Mouse (Mus musculus) heart, embryonic 16.5 days (tissue): ENCODE results near the gene Fam168a. TPM values are rescaled to one million over a fixed set of nuclear protein-coding genes. Genes with fewer than 3 reads are reported as not detected.

Experiments used
- ATAC-seq: fragments of 200-750 bp; cut with Nextera tagmentation; replicated peaks from 2 replicates; pipeline ENCODE4 v1.8.0; 2017; ENCODE audit warnings: moderate number of reproducible peaks; ENCODE audit not compliant: insufficient read depth, low FRiP score; ENCODE audit errors: extremely low read depth
- H3K27ac ChIP-seq: fragments of 300-500 bp; sonication (generic); 2 replicates; pipeline ENCODE4 v1.5.1; 2014; ENCODE audit warnings: mild to moderate bottlenecking, low read length, control low read depth, moderate library complexity
- H3K27me3 ChIP-seq: fragments of 300-500 bp; sonication (generic); 2 replicates; pipeline ENCODE4 v1.6.1; 2014; ENCODE audit warnings: low read length, mixed read lengths; ENCODE audit not compliant: control insufficient read depth, insufficient read depth
- H3K36me3 ChIP-seq: fragments of 300-500 bp; sonication (generic); 2 replicates; pipeline ENCODE4 v1.6.1; 2014; ENCODE audit not compliant: control insufficient read depth, insufficient read depth
- H3K4me1 ChIP-seq: fragments of 300-500 bp; sonication (generic); 2 replicates; pipeline ENCODE4 v1.6.1; 2014; ENCODE audit warnings: low read length, mixed read lengths; ENCODE audit not compliant: control insufficient read depth, insufficient read depth
- H3K4me2 ChIP-seq: fragments of 300-500 bp; sonication (generic); 2 replicates; pipeline ENCODE4 v1.6.1; 2014; ENCODE audit warnings: low read depth, mild to moderate bottlenecking, control low read depth, low read length
- H3K4me3 ChIP-seq: fragments of 300-500 bp; sonication (generic); 2 replicates; pipeline ENCODE4 v1.5.1; 2014; ENCODE audit warnings: mild to moderate bottlenecking, control low read depth, low read length
- H3K9ac ChIP-seq: fragments of 300-500 bp; sonication (generic); 2 replicates; pipeline ENCODE4 v1.6.1; 2014; ENCODE audit warnings: low read length, control low read depth
- H3K9me3 ChIP-seq: fragments of 300-500 bp; sonication (generic); replicated peaks from 2 replicates; pipeline ENCODE4 v1.6.1; 2016; ENCODE audit warnings: low read length; ENCODE audit not compliant: control insufficient read depth
- WGBS: fragments of 180-500 bp; shearing (Covaris S2); extraction: QIAGEN DNeasy Blood & Tissue Kit; methylation state at CpG from one replicate; pipeline ENCODE4 v1.1.7; 2014; 5-methylcytosine and 5-hydroxymethylcytosine counted together
- polyA plus RNA-seq: library from polyadenylated mRNA; unstranded; fragments of >200 nt; fragmentation: Nextera tagmentation; extraction: Ambion mirVana; gene quantifications from 2 replicates; pipeline ENCODE4 v1.2.1, GENCODE M21; 2015

Gene Fam168a
- polyA plus RNA-seq, 1 experiment from 2014 or later: 25.6 TPM

DNA sequence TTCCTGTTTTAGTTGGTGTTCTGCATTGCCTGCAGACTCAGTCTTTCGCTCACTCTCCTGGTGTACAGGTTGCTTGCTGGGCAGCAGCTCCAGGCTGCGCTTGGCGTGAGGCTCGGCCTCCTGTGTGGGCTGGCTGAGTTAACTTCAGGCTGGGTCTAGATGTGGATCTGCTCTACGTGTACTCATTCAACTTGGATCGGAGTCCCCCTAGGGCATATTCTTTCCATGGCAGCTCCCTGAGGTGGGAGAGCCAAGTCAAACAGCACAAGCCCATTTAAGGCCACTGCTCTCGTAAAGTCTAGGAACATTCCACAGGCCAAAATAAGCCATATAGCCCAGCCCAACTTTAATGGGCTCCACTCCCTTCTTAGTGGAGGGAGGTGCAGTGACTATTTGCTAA lies 18.0 kb upstream of the Fam168a start:
- Histone ChIP-seq H3K9me3 (no peaks in the 10 kb centered on the region), H3K4me1 (no peaks in the 10 kb centered on the region), H3K36me3 (no peaks in the 10 kb centered on the region), H3K4me3 (no peak overlapping the region), H3K9ac (no peak overlapping the region), H3K4me2 (no peak overlapping the region), H3K27me3 (no peaks in the 10 kb centered on the region), H3K27ac (no peak overlapping the region)
- no peak for ATAC-seq
- WGBS: 76% methylated on average over 7 of the region's 7 CpGs

DNA sequence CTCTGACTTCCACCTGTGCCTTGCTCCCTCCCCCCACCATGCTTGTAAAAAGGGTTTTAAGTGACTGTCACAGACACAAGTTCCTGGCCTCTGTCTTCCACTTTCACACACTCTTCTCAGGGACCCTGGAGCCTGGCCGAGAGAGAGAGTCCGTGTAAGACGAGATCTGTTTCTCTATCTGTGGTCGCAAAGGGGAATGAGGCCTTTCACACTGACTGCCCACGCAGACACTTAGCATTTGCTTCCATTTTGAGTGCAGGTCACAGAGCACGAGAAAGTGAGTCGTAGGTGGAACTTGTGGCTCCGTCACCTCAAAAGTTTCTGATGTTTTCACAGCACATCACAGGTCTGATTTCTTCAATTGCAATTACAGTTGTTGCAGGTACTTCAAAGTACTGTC lies 13.2 kb upstream of the Fam168a start:
- no peak overlapping the region for H3K4me2 ChIP-seq
- H3K36me3 ChIP-seq: no peaks in the 10 kb centered on the region
- H3K9ac ChIP-seq: no peak overlapping the region
- ATAC-seq: no peak
- WGBS: 60% methylated on average over 8 of the region's 8 CpGs
- H3K4me3 ChIP-seq: no peak overlapping the region
- no peaks in the 10 kb centered on the region for H3K4me1 ChIP-seq
- no peaks in the 10 kb centered on the region for H3K9me3 ChIP-seq
- H3K27me3 ChIP-seq: no peaks in the 10 kb centered on the region
- no peak overlapping the region for H3K27ac ChIP-seq

DNA sequence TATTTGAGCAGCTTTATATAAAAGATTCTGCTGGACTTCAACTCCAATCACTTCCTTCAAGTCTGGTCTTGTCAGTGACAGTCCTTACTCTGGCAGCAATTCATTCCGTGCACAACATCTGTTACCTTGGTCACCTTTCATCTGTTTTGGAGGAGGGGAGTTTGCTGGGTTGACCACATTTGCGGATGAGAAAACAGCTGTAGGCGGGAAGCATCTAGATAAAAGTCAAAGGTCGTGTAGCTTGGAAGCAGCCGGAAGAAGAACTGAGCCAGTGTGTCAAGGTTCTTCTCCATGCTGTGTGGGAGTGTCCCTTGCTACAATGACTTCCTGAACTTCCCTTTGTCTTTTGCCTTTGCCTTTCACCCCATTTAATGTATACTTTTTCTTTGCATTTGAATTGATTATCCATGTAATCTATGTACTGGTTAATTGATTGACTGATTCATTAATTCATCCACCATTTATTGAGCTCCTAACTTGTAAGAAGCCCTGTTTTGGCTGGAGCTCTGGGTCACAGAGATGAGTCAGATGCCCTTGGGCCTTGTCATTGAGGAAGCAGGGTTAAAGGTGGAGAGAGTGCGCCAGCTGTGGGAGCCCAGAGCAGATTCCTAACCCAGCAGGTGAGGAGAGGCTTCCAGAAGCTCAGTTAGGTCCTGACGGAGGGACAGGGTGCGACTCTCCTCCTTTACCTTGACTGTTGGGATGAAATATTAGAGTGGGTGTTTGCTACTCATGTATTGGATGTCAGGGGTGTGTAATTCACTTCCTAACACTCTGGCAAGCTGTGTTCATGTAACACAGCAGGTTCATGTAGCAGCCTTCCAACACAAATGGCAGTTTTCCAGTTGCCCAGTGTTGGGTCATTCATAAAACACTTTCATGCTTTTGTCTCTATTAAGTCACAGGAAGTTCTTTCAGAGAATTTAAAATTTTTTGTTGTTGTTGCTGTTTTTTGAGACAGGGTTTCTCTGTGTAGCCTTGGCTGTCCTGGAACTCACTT lies 6.4 kb upstream of the Fam168a start:
- Histone ChIP-seq H3K4me1 (no peaks in the 10 kb centered on the region), H3K36me3 (no peaks in the 10 kb centered on the region), H3K4me2 (no peak overlapping the region), H3K4me3 (no peak overlapping the region), H3K9me3 (no peaks in the 10 kb centered on the region), H3K9ac (no peak overlapping the region), H3K27me3 (no peaks in the 10 kb centered on the region), H3K27ac (no peak overlapping the region)
- WGBS: 55% methylated on average over 8 of the region's 8 CpGs
- ATAC-seq: no peak

DNA sequence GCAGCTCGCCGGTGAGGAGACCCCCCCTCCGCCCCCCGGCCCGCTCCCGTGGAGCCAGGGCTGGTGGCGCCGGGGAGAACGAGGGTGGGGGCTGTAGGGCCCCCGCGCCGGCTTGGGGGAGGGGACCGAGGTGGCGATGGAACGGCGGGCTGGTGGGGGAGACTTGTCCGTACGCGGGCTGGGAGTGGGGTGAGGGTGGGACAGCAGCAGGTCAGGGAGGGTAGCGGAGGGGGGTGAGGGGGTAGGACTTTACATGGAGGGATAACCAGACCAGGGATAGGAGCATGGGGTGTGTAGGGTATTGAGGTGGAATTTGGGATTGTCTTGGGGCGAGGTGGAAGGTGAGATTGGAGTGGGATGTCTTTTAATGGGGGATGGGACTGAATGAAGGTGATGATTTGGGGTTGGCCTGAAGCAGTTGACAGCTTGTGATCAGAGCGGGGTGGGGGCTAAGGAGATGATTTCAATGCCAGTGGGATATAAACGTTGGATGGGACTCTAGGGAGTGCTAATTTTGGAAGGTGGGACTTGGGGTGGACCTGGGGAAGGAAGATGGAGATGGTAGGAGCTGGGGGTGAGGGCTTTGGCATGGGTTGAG lies 547 bp downstream of the Fam168a start:
- peak overlapping the region; percentile 95 for H3K9ac ChIP-seq
- peak overlapping the region; percentile 96 for H3K27ac ChIP-seq
- no peaks in the 10 kb centered on the region for H3K36me3 ChIP-seq
- peaks cover 13% of the 10 kb centered on the region for H3K4me1 ChIP-seq
- H3K27me3 ChIP-seq: no peaks in the 10 kb centered on the region
- H3K9me3 ChIP-seq: no peaks in the 10 kb centered on the region
- H3K4me3 ChIP-seq: peak overlapping the region; percentile 85
- H3K4me2 ChIP-seq: peak overlapping the region; percentile 78
- 0% methylated on average over 23 of the region's 23 CpGs for WGBS
- ATAC-seq: peak; percentile 41

DNA sequence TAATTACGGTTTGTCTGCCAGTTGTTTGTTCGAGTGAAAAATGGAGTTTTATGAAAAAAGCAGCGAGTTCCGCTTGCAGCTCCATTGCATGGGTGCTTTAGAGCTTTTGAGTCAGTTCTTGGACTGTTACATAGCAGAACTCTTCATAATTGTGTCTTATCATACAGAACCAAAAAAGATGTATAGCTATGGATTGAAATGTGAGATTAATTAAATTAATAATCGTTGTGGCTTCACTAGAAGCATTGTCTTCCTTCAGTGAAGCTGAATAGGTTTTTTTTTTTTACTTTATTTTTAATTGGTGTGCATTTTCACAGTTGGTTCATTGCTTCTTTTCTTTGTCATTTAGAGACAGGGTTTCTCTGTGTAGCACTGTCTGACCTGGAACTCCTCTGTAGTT lies 12.3 kb downstream of the Fam168a start:
- no peak overlapping the region for H3K27ac ChIP-seq

DNA sequence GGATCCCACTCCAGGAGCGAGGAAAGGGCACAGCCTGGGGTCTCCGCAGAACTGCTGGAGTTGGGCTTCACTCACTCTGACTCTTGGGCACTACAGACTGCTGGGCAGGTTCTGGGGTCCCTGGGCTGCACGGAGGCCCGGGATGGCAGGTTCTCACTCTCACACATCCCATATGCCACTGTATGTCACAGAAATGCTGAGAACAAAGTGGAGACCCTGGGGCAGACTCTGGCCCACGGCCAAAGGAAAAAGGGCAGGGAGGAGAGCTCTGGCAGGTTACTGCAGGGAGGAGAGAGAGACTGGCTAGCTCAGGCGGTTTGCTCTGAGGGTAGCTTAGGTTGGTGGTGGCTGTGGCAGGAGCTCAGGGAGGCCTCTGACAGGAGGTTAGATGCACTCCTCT lies 15.8 kb downstream of the Fam168a start:
- H3K9ac ChIP-seq: no peak overlapping the region; the same call in 1 of the 2 replicates
- H3K9me3 ChIP-seq: no peaks in the 10 kb centered on the region
- H3K4me3 ChIP-seq: no peak overlapping the region
- WGBS: 67% methylated on average over 6 of the region's 6 CpGs
- no peak; the same call in 1 of the 2 replicates for ATAC-seq
- H3K27ac ChIP-seq: no peak overlapping the region
- no peaks in the 10 kb centered on the region for H3K36me3 ChIP-seq
- no peak overlapping the region for H3K4me2 ChIP-seq
- peaks cover 13% of the 10 kb centered on the region for H3K4me1 ChIP-seq
- no peaks in the 10 kb centered on the region for H3K27me3 ChIP-seq

More for the DNA sequence above, 12.3 kb downstream of the Fam168a start:
- ATAC-seq: no peak
- Histone ChIP-seq H3K9ac (no peak overlapping the region), H3K9me3 (no peaks in the 10 kb centered on the region), H3K27me3 (no peaks in the 10 kb centered on the region), H3K4me2 (no peak overlapping the region), H3K36me3 (no peaks in the 10 kb centered on the region), H3K4me3 (no peak overlapping the region), H3K4me1 (peaks cover 13% of the 10 kb centered on the region)
- WGBS: 94% methylated on average over 5 of the region's 5 CpGs

DNA sequence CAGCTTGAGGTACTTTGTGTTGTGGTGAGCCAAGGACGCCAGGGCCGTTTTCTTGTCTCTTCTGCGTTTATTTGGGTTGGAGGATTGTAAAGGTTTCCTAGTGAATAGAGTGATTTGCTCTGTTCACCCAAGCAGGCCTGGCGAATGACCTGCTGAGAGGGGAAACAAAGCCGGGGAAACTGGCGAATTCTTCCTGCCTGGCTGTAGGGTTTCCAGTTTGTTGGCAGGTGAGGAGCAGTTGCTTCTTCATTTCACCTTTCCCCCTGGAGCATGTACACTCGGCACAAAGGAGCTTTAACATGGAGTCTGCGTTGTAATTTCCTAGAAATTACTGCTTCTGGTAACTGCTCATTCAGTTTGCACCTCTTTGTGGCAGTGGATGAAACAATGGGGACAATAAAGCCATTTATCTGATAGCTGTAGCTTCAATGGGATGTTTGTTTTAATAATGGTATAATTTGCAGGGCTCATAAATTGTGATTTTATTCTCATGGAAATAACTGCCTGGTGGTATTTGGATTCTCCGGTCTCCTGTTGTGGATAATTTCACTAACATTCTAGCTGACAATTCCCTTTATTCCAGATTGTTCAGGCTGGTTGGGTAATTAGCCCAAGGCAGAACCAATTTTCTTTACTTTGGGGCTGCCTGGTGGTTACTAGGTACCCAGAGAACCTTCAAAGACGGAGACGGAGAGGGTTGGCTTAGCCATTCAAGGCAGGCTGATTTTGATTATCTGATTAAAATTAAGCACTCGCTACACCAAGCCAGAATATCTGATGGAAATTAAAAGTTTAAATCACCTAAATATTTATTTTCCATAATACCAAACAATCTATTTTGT lies 17.2 kb downstream of the Fam168a start:
- H3K4me2 ChIP-seq: no peak overlapping the region
- no peak overlapping the region for H3K9ac ChIP-seq
- peaks cover 13% of the 10 kb centered on the region for H3K4me1 ChIP-seq
- no peaks in the 10 kb centered on the region for H3K27me3 ChIP-seq
- no peaks in the 10 kb centered on the region for H3K36me3 ChIP-seq
- H3K9me3 ChIP-seq: no peaks in the 10 kb centered on the region
- H3K27ac ChIP-seq: no peak overlapping the region
- H3K4me3 ChIP-seq: no peak overlapping the region
- WGBS: 71% methylated on average over 12 of the region's 12 CpGs
- ATAC-seq: no peak

DNA sequence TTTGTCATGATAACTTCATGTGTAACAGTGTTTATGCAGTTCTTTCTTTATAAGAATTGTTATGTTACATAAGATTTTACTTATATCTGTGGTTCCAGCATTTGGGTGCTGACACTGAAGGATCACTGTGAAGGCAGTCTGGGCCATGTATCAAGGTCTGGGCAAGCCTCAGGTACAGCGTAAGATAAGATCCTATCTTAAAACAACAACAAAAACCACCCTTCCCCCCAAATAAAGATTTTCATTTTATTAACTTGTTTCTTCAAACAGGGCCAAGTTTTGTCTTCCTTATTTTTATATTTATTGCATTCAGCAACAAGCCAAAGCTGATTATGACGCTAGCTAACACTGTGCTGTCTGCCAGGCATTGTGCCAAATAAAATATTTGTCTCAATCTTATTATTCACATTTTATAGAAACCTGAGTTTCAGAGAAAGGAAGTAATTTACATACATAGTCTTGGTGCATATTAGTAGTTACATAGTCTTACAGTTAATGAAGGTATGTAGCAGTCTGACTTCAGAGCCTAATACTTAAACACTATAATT lies 21.2 kb downstream of the Fam168a start:
- 81% methylated on average over 2 of the region's 2 CpGs for whole genome bisulfite sequencing
- H3K27me3 ChIP-seq: no peaks in the 10 kb centered on the region
- peaks cover 10% of the 10 kb centered on the region for H3K4me1 ChIP-seq
- H3K4me2 ChIP-seq: no peak overlapping the region
- no peak for ATAC-seq
- H3K4me3 ChIP-seq: no peak overlapping the region
- H3K9ac ChIP-seq: no peak overlapping the region
- no peaks in the 10 kb centered on the region for H3K9me3 ChIP-seq
- no peak overlapping the region for H3K27ac ChIP-seq
- no peaks in the 10 kb centered on the region for H3K36me3 ChIP-seq
